Mouse (Mus musculus) intestine, postnatal 0 days (tissue): ENCODE results near the gene Mctp1. TPM values are rescaled to one million over a fixed set of nuclear protein-coding genes. Genes with fewer than 3 reads are reported as not detected.

ENCODE experiments used
- ATAC-seq: fragments of 200-750 bp; cut with Nextera tagmentation; 2 replicates; pipeline ENCODE4 v1.8.0; 2017; ENCODE audit warnings: mild to moderate bottlenecking, moderate TSS enrichment, moderate library complexity
- H3K27ac ChIP-seq: fragments of 300-500 bp; sonication (generic); 2 replicates; pipeline ENCODE4 v1.5.1; 2014; ENCODE audit warnings: mild to moderate bottlenecking, low read depth, low read length, moderate library complexity
- H3K27me3 ChIP-seq: fragments of 300-500 bp; sonication (generic); replicated peaks from 2 replicates; pipeline ENCODE4 v1.6.1; 2014; ENCODE audit warnings: low read length, mixed read lengths; ENCODE audit not compliant: control insufficient read depth, insufficient read depth
- H3K36me3 ChIP-seq: fragments of 300-500 bp; sonication (generic); 2 replicates; pipeline ENCODE4 v1.6.1; 2014; ENCODE audit warnings: mild to moderate bottlenecking, moderate library complexity; ENCODE audit not compliant: control insufficient read depth, insufficient read depth
- H3K4me1 ChIP-seq: fragments of 300-500 bp; sonication (generic); replicated peaks from 2 replicates; pipeline ENCODE4 v1.6.1; 2014; ENCODE audit warnings: antibody characterized with exemption, low read length, mixed read lengths; ENCODE audit not compliant: control insufficient read depth, insufficient read depth
- H3K4me2 ChIP-seq: fragments of 300-500 bp; sonication (generic); replicated peaks from 2 replicates; pipeline ENCODE4 v1.6.1; 2014; ENCODE audit warnings: low read depth, mild to moderate bottlenecking, moderate library complexity
- H3K4me3 ChIP-seq: fragments of 300-500 bp; sonication (generic); 2 replicates; pipeline ENCODE4 v1.5.1; 2014; ENCODE audit warnings: low read depth, low read length
- H3K9ac ChIP-seq: fragments of 300-500 bp; sonication (generic); 2 replicates; pipeline ENCODE4 v1.6.1; 2014; ENCODE audit warnings: mild to moderate bottlenecking, low read depth, low read length
- H3K9me3 ChIP-seq: fragments of 300-500 bp; sonication (generic); 2 replicates; pipeline ENCODE4 v1.6.1; 2016; ENCODE audit warnings: mixed run types; ENCODE audit not compliant: control insufficient read depth
- CTCF ChIP-seq: sonication (generic); IDR thresholded peaks from 2 replicates; pipeline ENCODE4 v1.5.1; 2016; ENCODE audit warnings: low read depth, mild to moderate bottlenecking, control low read depth, antibody characterized with exemption, moderate library complexity
- WGBS: fragments of 180-500 bp; shearing (Covaris S2); extraction: QIAGEN DNeasy Blood & Tissue Kit; methylation state at CpG from one replicate; pipeline ENCODE4 v1.1.7; 2014; 5-methylcytosine and 5-hydroxymethylcytosine counted together
- polyA plus RNA-seq: library from polyadenylated mRNA; unstranded; fragments of >200 nt; fragmentation: Nextera tagmentation; extraction: Ambion mirVana; gene quantifications from 2 replicates; pipeline ENCODE4 v1.2.1, GENCODE M21; 2015

The Mctp1 gene
- polyA plus RNA-seq, 1 experiment from 2014 or later, result 1.2 TPM

DNA sequence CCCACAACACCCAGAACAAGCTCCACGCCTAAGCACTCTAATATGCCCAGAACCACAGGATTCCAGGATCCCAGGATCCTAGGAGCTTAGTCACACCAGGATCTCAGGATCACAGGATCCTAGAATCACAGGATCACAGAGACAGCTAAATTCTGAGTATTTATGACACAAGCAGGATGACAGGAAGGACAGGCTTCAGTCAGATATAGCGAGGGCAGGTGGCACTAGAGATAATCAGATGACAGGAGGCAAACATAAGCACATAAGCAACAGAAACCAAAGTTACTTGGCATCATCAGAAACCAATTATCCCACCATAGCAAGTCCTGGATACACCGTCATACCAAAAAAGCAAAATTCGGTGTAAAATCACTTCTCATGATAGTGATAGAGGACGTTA lies 37.8 kb downstream of the Mctp1 start:
- H3K4me3 ChIP-seq, result no peak overlapping the region
- WGBS, result 81% methylated on average over 5 of the region's 5 CpGs
- no peak for TF ChIP-seq CTCF

GRCm38 (mm10) chr13:76429456-76429855 lies 45.1 kb downstream of the Mctp1 start:
- ATAC-seq, result no peak
- TF ChIP-seq CTCF, result no peak
- Histone ChIP-seq H3K4me3 (no peak overlapping the region), H3K36me3 (no peaks in the 10 kb centered on the region), H3K27ac (no peak overlapping the region), H3K4me2 (no peak overlapping the region), H3K27me3 (no peaks in the 10 kb centered on the region), H3K9me3 (no peaks in the 10 kb centered on the region), H3K4me1 (no peaks in the 10 kb centered on the region), H3K9ac (no peak overlapping the region)
- 70% methylated on average over 6 of the region's 6 CpGs for WGBS

More for the DNA sequence above, 37.8 kb downstream of the Mctp1 start:
- no peaks in the 10 kb centered on the region for H3K27me3 ChIP-seq
- no peaks in the 10 kb centered on the region for H3K4me1 ChIP-seq
- no peaks in the 10 kb centered on the region for H3K9me3 ChIP-seq
- H3K9ac ChIP-seq, result no peak overlapping the region
- H3K27ac ChIP-seq, result no peak overlapping the region
- no peaks in the 10 kb centered on the region for H3K36me3 ChIP-seq
- H3K4me2 ChIP-seq, result no peak overlapping the region
- no peak for ATAC-seq

GRCm38 (mm10) chr13:76429927-76430326 lies 45.6 kb downstream of the Mctp1 start:
- TF ChIP-seq CTCF, result no peak
- no peak for ATAC-seq
- Histone ChIP-seq H3K4me1 (no peaks in the 10 kb centered on the region), H3K27me3 (no peaks in the 10 kb centered on the region), H3K9me3 (no peaks in the 10 kb centered on the region), H3K4me2 (no peak overlapping the region), H3K36me3 (no peaks in the 10 kb centered on the region), H3K4me3 (no peak overlapping the region), H3K9ac (no peak overlapping the region), H3K27ac (no peak overlapping the region)
- 79% methylated on average over 2 of the region's 2 CpGs for WGBS

DNA sequence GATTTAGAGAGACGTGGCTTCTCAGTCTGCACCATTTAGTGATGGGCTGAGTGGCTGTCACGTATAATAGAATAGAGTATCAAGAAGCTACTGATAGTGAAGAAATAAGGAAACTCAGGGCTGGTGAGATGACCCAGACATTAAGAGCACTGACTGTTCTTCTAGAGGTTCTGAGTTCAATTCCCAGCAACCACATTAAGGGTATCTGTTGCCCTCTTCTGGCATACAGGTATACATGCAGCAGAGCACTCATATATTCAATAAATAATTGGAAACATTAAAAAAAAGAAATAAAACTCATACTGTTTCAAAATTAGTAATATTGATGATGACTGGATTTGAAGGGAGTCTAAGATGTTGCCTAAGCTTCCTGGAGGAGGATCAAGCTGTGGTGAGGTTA lies 47.6 kb downstream of the Mctp1 start:
- Histone ChIP-seq H3K9me3 (no peaks in the 10 kb centered on the region), H3K27me3 (no peaks in the 10 kb centered on the region), H3K4me2 (no peak overlapping the region), H3K27ac (no peak overlapping the region), H3K36me3 (no peaks in the 10 kb centered on the region), H3K9ac (no peak overlapping the region), H3K4me1 (no peaks in the 10 kb centered on the region), H3K4me3 (no peak overlapping the region)
- ATAC-seq, result no peak
- no peak for TF ChIP-seq CTCF
- WGBS, result 88% methylated on average over 2 of the region's 2 CpGs

- Histone ChIP-seq H3K4me1 (no peaks in the 10 kb centered on the region), H3K36me3 (no peaks in the 10 kb centered on the region), H3K27ac (no peak overlapping the region), H3K4me3 (no peak overlapping the region), H3K27me3 (no peaks in the 10 kb centered on the region), H3K9ac (no peak overlapping the region), H3K4me2 (no peak overlapping the region), H3K9me3 (no peaks in the 10 kb centered on the region)
- 74% methylated on average over 4 of the region's 4 CpGs for WGBS
- no peak for TF ChIP-seq CTCF
- no peak for ATAC-seq
Measured at GRCm38 (mm10) chr13:76433438-76433837, 49.1 kb downstream of the Mctp1 start.

GRCm38 (mm10) chr13:76436426-76436825 lies 52.1 kb downstream of the Mctp1 start:
- no peak for ATAC-seq

DNA sequence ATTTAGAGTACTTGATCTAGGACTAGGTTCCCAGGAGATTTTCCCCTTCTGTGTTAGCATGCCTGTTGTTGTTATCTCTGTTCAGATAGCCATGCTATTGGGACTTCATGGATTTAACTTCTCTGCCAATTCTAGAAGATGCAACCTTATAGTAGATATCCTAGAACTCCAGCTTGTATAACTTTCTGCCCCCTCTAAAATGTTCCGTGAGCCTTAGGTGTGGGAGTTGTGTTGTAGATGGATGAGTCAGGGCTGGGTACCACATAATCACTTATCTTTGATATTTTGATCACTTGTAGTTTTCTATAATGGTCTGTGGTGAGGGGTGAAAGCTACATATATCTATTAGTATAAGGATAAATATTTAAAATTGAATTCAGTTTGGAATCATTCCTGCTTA lies 54.4 kb downstream of the Mctp1 start:
- no peak for TF ChIP-seq CTCF
- H3K27ac ChIP-seq, result no peak overlapping the region
- WGBS, result 92% methylated on average over 1 of the region's 1 CpGs
- H3K27me3 ChIP-seq, result no peaks in the 10 kb centered on the region
- no peaks in the 10 kb centered on the region for H3K4me1 ChIP-seq
- no peaks in the 10 kb centered on the region for H3K36me3 ChIP-seq
- H3K4me2 ChIP-seq, result no peak overlapping the region
- H3K4me3 ChIP-seq, result no peak overlapping the region
- H3K9ac ChIP-seq, result no peak overlapping the region
- no peak for ATAC-seq
- H3K9me3 ChIP-seq, result no peaks in the 10 kb centered on the region

More at GRCm38 (mm10) chr13:76436426-76436825, 52.1 kb downstream of the Mctp1 start:
- H3K4me2 ChIP-seq, result no peak overlapping the region
- H3K4me3 ChIP-seq, result no peak overlapping the region
- H3K27ac ChIP-seq, result no peak overlapping the region
- TF ChIP-seq CTCF, result no peak
- no peaks in the 10 kb centered on the region for H3K27me3 ChIP-seq
- H3K9me3 ChIP-seq, result no peaks in the 10 kb centered on the region
- H3K4me1 ChIP-seq, result no peaks in the 10 kb centered on the region
- H3K9ac ChIP-seq, result no peak overlapping the region
- H3K36me3 ChIP-seq, result no peaks in the 10 kb centered on the region
